Comparison of ENCODE assay signal across 30 mouse cellular contexts in the genomic region with DNA sequence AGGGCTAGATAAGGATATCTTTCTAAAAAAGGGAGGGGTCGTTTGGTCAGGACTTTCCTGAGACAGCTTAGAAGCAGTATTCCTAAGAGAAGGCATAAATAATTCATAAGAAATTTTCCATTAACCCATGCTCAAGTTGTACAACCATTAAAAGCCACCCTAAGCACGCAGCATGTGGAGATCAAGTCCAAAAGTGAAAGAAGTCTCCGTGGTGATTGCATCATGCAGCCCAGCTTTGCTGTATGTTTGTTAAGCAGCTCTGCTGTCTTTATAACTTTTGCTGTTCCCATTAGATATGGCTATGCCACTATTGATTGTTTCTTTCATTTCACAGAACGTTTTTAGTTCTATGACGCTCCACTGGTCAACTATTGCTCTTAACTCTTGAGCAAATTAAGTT. TPM values are rescaled to one million over a fixed set of nuclear protein-coding genes. Genes with fewer than 3 reads are reported as not detected.
DNase-seq lines count a peak whose midpoint lies in the region; TF ChIP-seq lines count a peak whose summit lies in the region.
"Had no signal": no experiment of that assay in that cellular context is flagged by ENCODE, and none has a peak within 500 bp of the region (broad histone marks: within the 10 kb centered on the region; RNA-seq: fewer than 3 reads in every experiment).

No protein-coding gene starts in this region.

- H3K27me3 ChIP-seq in CH12.LX (replicated peaks): no peaks in the 10 kb centered on the region
- no peaks in the 10 kb centered on the region for H3K27me3 ChIP-seq in myocyte (ENCODE audit: control insufficient read depth, insufficient read depth, insufficient read length)
- H3K27me3 ChIP-seq: embryonic facial prominence, embryonic 13.5 days; embryonic facial prominence, embryonic 15.5 days; forebrain, embryonic 12.5 days; Patski had no signal

- no peak overlapping the region for H3ac ChIP-seq in myocyte (ENCODE audit: control insufficient read depth, insufficient read length)

- no peak for TF ChIP-seq EP300 in CH12.LX (IDR thresholded peaks at IDR 0.05; ENCODE audit: low read length)

- no peaks in the 10 kb centered on the region for H3K79me2 ChIP-seq in CH12.LX (replicated peaks; ENCODE audit: control insufficient read depth, extremely low read depth, insufficient read depth, poor library complexity, severe bottlenecking)
- no peaks in the 10 kb centered on the region for H3K79me2 ChIP-seq in myocyte (ENCODE audit: control insufficient read depth, insufficient read depth)

- no peaks in the 10 kb centered on the region for H3K9me3 ChIP-seq in CH12.LX (replicated peaks; ENCODE audit: low read length)
- H3K9me3 ChIP-seq: embryonic facial prominence, embryonic 15.5 days had no signal

- no peak for TF ChIP-seq CTCF in CH12.LX (conservative IDR thresholded peaks at IDR 0.05 in 1 of 2, IDR thresholded peaks at IDR 0.05 in 1 of 2; ENCODE audit: low read depth in 2 of 2, low read length in 2 of 2)

- no peak for TF ChIP-seq RAD21 in CH12.LX (IDR thresholded peaks at IDR 0.05; ENCODE audit: low read depth, low read length)

- peak; percentile 2 for DNase-seq in 3T3-L1 (ENCODE audit: low read depth, low spot score)
- no peak for DNase-seq in CH12.LX (ENCODE audit: extremely low read depth)
- DNase-seq in urinary bladder, postnatal 4 days (ENCODE audit: low spot score in 2 of 2): no peak
- no peak for DNase-seq in lung, postnatal 4 days
- DNase-seq: adrenal gland, adult 8-10 months; adrenal gland, postnatal 14 days; adrenal gland, postnatal 36 days; B cell, adult 2 months; cerebellum, adult 11-12 months; cerebellum, adult 2 months; cerebellum, adult 9-10 months; cerebellum, postnatal 14 days; cerebellum, postnatal 36 days; embryo, embryonic 11 days had no signal

- TF ChIP-seq POLR2A in CH12.LX (IDR thresholded peaks at IDR 0.05; ENCODE audit: low read depth, low read length) (no peak), myocyte (IDR thresholded peaks at IDR 0.05; ENCODE audit: insufficient read length, low read depth) (no peak)

- no peak overlapping the region for H3K27ac ChIP-seq in CH12.LX (ENCODE audit: insufficient read depth, low read depth)
- H3K27ac ChIP-seq: embryonic facial prominence, embryonic 13.5 days; embryonic facial prominence, embryonic 15.5 days; forebrain, embryonic 10.5 days; forebrain, embryonic 12.5 days had no signal

- H3K4me2 ChIP-seq in CH12.LX (ENCODE audit: insufficient read depth, low read depth, poor library complexity, severe bottlenecking) (peak overlapping the region; percentile 36; the same call in 1 of the 2 replicates), myocyte (ENCODE audit: low read depth) (peak overlapping the region; percentile 27)
- H3K4me2 ChIP-seq: embryonic facial prominence, embryonic 13.5 days; embryonic facial prominence, embryonic 15.5 days; forebrain, embryonic 12.5 days had no signal

- in situ Hi-C loops in CH12.LX (cut with MboI; ENCODE audit: low pct_ligation_motif_present, low pct_unique_long_range_greater_than_20kb, low sequenced_read_pairs): no loop called here

- dilution Hi-C loops in CH12.LX (cut with MboI; ENCODE audit: extremely low pct_ligation_motif_present, extremely low pct_unique_long_range_greater_than_20kb, low sequenced_read_pairs): no loop called here

- H3K36me3 ChIP-seq in CH12.LX (replicated peaks in 1 of 2; ENCODE audit: control insufficient read depth in 1 of 2, insufficient read depth in 1 of 2, low read length in 1 of 2): no peaks in the 10 kb centered on the region
- H3K36me3 ChIP-seq in myocyte (ENCODE audit: control insufficient read depth, insufficient read depth): no peaks in the 10 kb centered on the region
- H3K36me3 ChIP-seq: embryonic facial prominence, embryonic 13.5 days; embryonic facial prominence, embryonic 15.5 days; forebrain, embryonic 10.5 days; forebrain, embryonic 12.5 days had no signal

- peaks cover 3 to 6% of the 10 kb centered on the region in 2 experiments; a peak in 2 of 4 replicates for H3K4me1 ChIP-seq in CH12.LX (ENCODE audit: control insufficient read depth in 1 of 2, insufficient read depth in 2 of 2)
- H3K4me1 ChIP-seq: embryonic facial prominence, embryonic 13.5 days; embryonic facial prominence, embryonic 15.5 days; forebrain, embryonic 10.5 days; forebrain, embryonic 12.5 days had no signal

- H3K9ac ChIP-seq in CH12.LX (ENCODE audit: insufficient read depth, low read depth): peak overlapping the region; percentile 66; the same call in 1 of the 2 replicates
- H3K9ac ChIP-seq: embryonic facial prominence, embryonic 13.5 days; embryonic facial prominence, embryonic 15.5 days; forebrain, embryonic 12.5 days had no signal

- H3K4me3 ChIP-seq in CH12.LX (replicated peaks in 1 of 3; ENCODE audit: low read depth in 2 of 3, low read length in 2 of 3, poor library complexity in 1 of 3): no peak overlapping the region
- no peak overlapping the region for H3K4me3 ChIP-seq in myocyte
- H3K4me3 ChIP-seq: embryonic facial prominence, embryonic 13.5 days; embryonic facial prominence, embryonic 15.5 days; erythroblast, embryonic 14.5 days; forebrain, embryonic 10.5 days; forebrain, embryonic 12.5 days had no signal

TF ChIP-seq in CH12.LX, 34 proteins besides CTCF, POLR2A, EP300 and RAD21 (continues in another document):
- TF ChIP-seq MAX (IDR thresholded peaks at IDR 0.05; ENCODE audit: low read length) (peak; percentile 23; the same call in 1 of the 2 replicates), PAX5 (IDR thresholded peaks at IDR 0.05; ENCODE audit: low read length) (no peak), MXI1 (IDR thresholded peaks at IDR 0.05; ENCODE audit: low read depth, low read length) (no peak), SIN3A (IDR thresholded peaks at IDR 0.05; ENCODE audit: low read length) (no peak), CHD2 (IDR thresholded peaks at IDR 0.05; ENCODE audit: low read length) (no peak), GABPA (IDR thresholded peaks at IDR 0.05; ENCODE audit: insufficient replicate concordance, low read depth, low read length) (no peak), TCF12 (IDR thresholded peaks at IDR 0.05; ENCODE audit: low read depth, low read length) (0 out of 2 replicates have a peak, but pooled peaks have one; percentile 39), E2F4 (IDR thresholded peaks at IDR 0.05; ENCODE audit: insufficient replicate concordance, low read depth, low read length) (no peak), CHD1 (IDR thresholded peaks at IDR 0.05; ENCODE audit: low read depth, low read length) (no peak), TBP (conservative IDR thresholded peaks at IDR 0.05; ENCODE audit: low read depth, low read length) (0 out of 2 replicates have a peak, but pooled peaks have one; percentile 51), JUN (IDR thresholded peaks at IDR 0.05; ENCODE audit: insufficient read depth, low read depth, low read length) (0 out of 2 replicates have a peak, but pooled peaks have one; percentile 7), UBTF (IDR thresholded peaks at IDR 0.05; ENCODE audit: low read depth, low read length) (no peak), MYC (IDR thresholded peaks at IDR 0.05; ENCODE audit: low read depth, low read length) (peak; percentile 85), MAFK (IDR thresholded peaks at IDR 0.05; ENCODE audit: insufficient replicate concordance, low read length) (no peak), JUND (conservative IDR thresholded peaks at IDR 0.05; ENCODE audit: low read depth, low read length) (0 out of 2 replicates have a peak, but pooled peaks have one; percentile 30)

TF ChIP-seq in myocyte, 11 proteins besides CTCF, POLR2A, EP300 and RAD21:
- TF ChIP-seq USF1 (IDR thresholded peaks at IDR 0.05; ENCODE audit: low read depth) (no peak), CEBPB (IDR thresholded peaks at IDR 0.05; ENCODE audit: insufficient read depth, poor library complexity, severe bottlenecking) (0 out of 2 replicates have a peak, but pooled peaks have one; percentile 36)

RNA-seq across cellular contexts. Expression of a gene that starts 5.6 kb away (rescaled TPM):
- total RNA-seq in CH12.LX (2012; rRNA removed): not detected in 2 replicates
- not detected in 2 replicates for total RNA-seq in CH12.LX (2014; rRNA removed)
- not detected in 2 replicates for polyA plus RNA-seq in CH12.LX (2012; ENCODE audit: insufficient read length, low read depth)
- polyA plus RNA-seq in myocyte (2012; fragmentation: generic; extraction: Trizol): not detected
- total RNA-seq: adrenal gland, adult 18-20 months; adrenal gland, adult 8-10 months; adrenal gland, postnatal 14 days; adrenal gland, postnatal 36 days; common myeloid progenitor, adult 5-6 weeks; ES-E14 had no signal
- polyA plus RNA-seq: activated CD4-positive, CD25-positive, alpha-beta regulatory T cell, adult 4 months; CD4-positive, CD25-positive, alpha-beta regulatory T cell, adult 4 months; cerebellum, adult 2 months; embryonic facial prominence, embryonic 11.5 days; embryonic facial prominence, embryonic 13.5 days; erythroblast, embryonic 14.5 days; forebrain, embryonic 10.5 days; forebrain, embryonic 12.5 days; forebrain, embryonic 14.5 days; forebrain, embryonic 16.5 days; frontal cortex, adult 2 months; Patski had no signal

RNA-seq across cellular contexts. Expression of a gene that starts 32.5 kb away (rescaled TPM):
- total RNA-seq in CH12.LX (2012; rRNA removed) (not detected in 2 replicates), CH12.LX (2014; rRNA removed) (not detected in 2 replicates)
- polyA plus RNA-seq in CH12.LX (2012; ENCODE audit: insufficient read length, low read depth) (not detected in 2 replicates), myocyte (2012; fragmentation: generic; extraction: Trizol) (not detected)
- total RNA-seq: adrenal gland, adult 18-20 months; adrenal gland, adult 8-10 months; adrenal gland, postnatal 14 days; adrenal gland, postnatal 36 days; common myeloid progenitor, adult 5-6 weeks; ES-E14 had no signal
- polyA plus RNA-seq: activated CD4-positive, CD25-positive, alpha-beta regulatory T cell, adult 4 months; CD4-positive, CD25-positive, alpha-beta regulatory T cell, adult 4 months; cerebellum, adult 2 months; embryonic facial prominence, embryonic 11.5 days; embryonic facial prominence, embryonic 13.5 days; embryonic facial prominence, embryonic 15.5 days; erythroblast, embryonic 14.5 days; forebrain, embryonic 10.5 days; forebrain, embryonic 12.5 days; forebrain, embryonic 14.5 days; forebrain, embryonic 16.5 days; frontal cortex, adult 2 months; Patski had no signal

RNA-seq across cellular contexts. Expression of a gene that starts 50.7 kb away (rescaled TPM):
- total RNA-seq in CH12.LX (2012; rRNA removed): not detected in 2 replicates
- not detected in 2 replicates for total RNA-seq in CH12.LX (2014; rRNA removed)
- polyA plus RNA-seq in CH12.LX (2012; ENCODE audit: insufficient read length, low read depth): not detected in 2 replicates
- polyA plus RNA-seq in myocyte (2012; fragmentation: generic; extraction: Trizol): not detected
- total RNA-seq: adrenal gland, adult 18-20 months; adrenal gland, adult 8-10 months; adrenal gland, postnatal 14 days; adrenal gland, postnatal 36 days; common myeloid progenitor, adult 5-6 weeks; ES-E14 had no signal
- polyA plus RNA-seq: activated CD4-positive, CD25-positive, alpha-beta regulatory T cell, adult 4 months; CD4-positive, CD25-positive, alpha-beta regulatory T cell, adult 4 months; cerebellum, adult 2 months; embryonic facial prominence, embryonic 11.5 days; embryonic facial prominence, embryonic 13.5 days; embryonic facial prominence, embryonic 15.5 days; erythroblast, embryonic 14.5 days; forebrain, embryonic 10.5 days; forebrain, embryonic 12.5 days; forebrain, embryonic 14.5 days; forebrain, embryonic 16.5 days; frontal cortex, adult 2 months; Patski had no signal

RNA-seq across cellular contexts. Expression of a gene that starts 57.5 kb away (rescaled TPM):
- total RNA-seq in CH12.LX (2012; rRNA removed): not detected in 2 replicates
- not detected in 2 replicates for total RNA-seq in CH12.LX (2014; rRNA removed)
- polyA plus RNA-seq in CH12.LX (2012; ENCODE audit: insufficient read length, low read depth): not detected in 2 replicates
- polyA plus RNA-seq in myocyte (2012; fragmentation: generic; extraction: Trizol): not detected
- total RNA-seq: adrenal gland, adult 18-20 months; adrenal gland, adult 8-10 months; adrenal gland, postnatal 14 days; adrenal gland, postnatal 36 days; common myeloid progenitor, adult 5-6 weeks; ES-E14 had no signal
- polyA plus RNA-seq: activated CD4-positive, CD25-positive, alpha-beta regulatory T cell, adult 4 months; CD4-positive, CD25-positive, alpha-beta regulatory T cell, adult 4 months; cerebellum, adult 2 months; embryonic facial prominence, embryonic 11.5 days; embryonic facial prominence, embryonic 13.5 days; embryonic facial prominence, embryonic 15.5 days; erythroblast, embryonic 14.5 days; forebrain, embryonic 10.5 days; forebrain, embryonic 12.5 days; forebrain, embryonic 14.5 days; forebrain, embryonic 16.5 days; frontal cortex, adult 2 months; Patski had no signal
